Mouse (Mus musculus): ENCODE results near the gene Trnau1ap. TPM values are rescaled to one million over a fixed set of nuclear protein-coding genes. Genes with fewer than 3 reads are reported as not detected.
A peak's percentile ranks its signal among the peaks of the same experiment; 100 is the strongest.

The Trnau1ap gene
- polyA plus RNA-seq, 1 experiment: 24.1 TPM

- Histone ChIP-seq H3K36me3 (ENCODE audit: control insufficient read depth, insufficient read depth, low read length) (peaks cover 22% of the 10 kb centered on the region), H3K4me1 (ENCODE audit: control insufficient read depth, insufficient read depth, insufficient read length, low read length) (peaks cover 6% of the 10 kb centered on the region; the same call in 1 of the 2 replicates), H3K27ac (ENCODE audit: insufficient read depth, low read depth, low read length) (peak overlapping the region; percentile 63), H3K4me3 (ENCODE audit: low read depth, low read length) (peak overlapping the region; percentile 78), H3K27me3 (ENCODE audit: control insufficient read depth, insufficient read depth, low read length) (no peaks in the 10 kb centered on the region)
- 65% methylated on average over 14 of the region's 14 CpGs for WGBS
- TF ChIP-seq POLR2A (IDR thresholded peaks at IDR 0.05; ENCODE audit: low read depth, low read length): no peak
- no peak for TF ChIP-seq CTCF (IDR thresholded peaks at IDR 0.05; ENCODE audit: extremely low read depth, insufficient read length, insufficient replicate concordance, low read depth, low read length)
These were observed 851 bp downstream of the Trnau1ap start for GRCm38 (mm10) chr4:132328391-132328982.

GRCm38 (mm10) chr4:132326481-132326880 is 2.9 kb downstream of the Trnau1ap start:
- TF ChIP-seq CTCF (IDR thresholded peaks at IDR 0.05; ENCODE audit: extremely low read depth, insufficient read length, insufficient replicate concordance, low read depth, low read length) (no peak), POLR2A (IDR thresholded peaks at IDR 0.05; ENCODE audit: low read depth, low read length) (no peak)
- no peak overlapping the region for H3K4me3 ChIP-seq (ENCODE audit: low read depth, low read length)
- peaks cover 3% of the 10 kb centered on the region; the same call in 1 of the 2 replicates for H3K4me1 ChIP-seq (ENCODE audit: control insufficient read depth, insufficient read depth, insufficient read length, low read length)
- no peaks in the 10 kb centered on the region for H3K27me3 ChIP-seq (ENCODE audit: control insufficient read depth, insufficient read depth, low read length)
- no peak overlapping the region for H3K27ac ChIP-seq (ENCODE audit: insufficient read depth, low read depth, low read length)
- WGBS: 71% methylated on average over 5 of the region's 5 CpGs
- peaks cover 26% of the 10 kb centered on the region for H3K36me3 ChIP-seq (ENCODE audit: control insufficient read depth, insufficient read depth, low read length)

DNA sequence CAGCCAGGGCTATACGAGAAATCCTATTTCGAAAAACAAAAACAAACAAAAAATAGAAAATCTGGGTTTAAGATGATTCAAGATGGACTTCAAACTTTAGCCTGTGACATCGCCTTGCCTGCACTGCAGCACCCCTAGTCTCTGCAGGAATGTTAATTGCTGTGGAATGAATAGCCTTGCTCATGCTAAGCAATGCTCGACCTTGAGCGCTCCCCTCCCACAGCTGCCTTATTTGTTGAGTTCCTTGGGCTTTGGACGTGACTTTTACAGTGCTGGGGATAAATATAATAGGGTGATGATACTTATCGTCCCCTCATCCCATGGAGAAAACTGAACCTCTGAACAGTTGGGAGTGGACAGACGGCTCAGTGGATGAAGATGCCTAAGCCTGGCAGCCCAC is 13.6 kb downstream of the Trnau1ap start:
- no peak for TF ChIP-seq POLR2A (IDR thresholded peaks at IDR 0.05; ENCODE audit: low read depth, low read length)
- no peak for TF ChIP-seq CTCF (IDR thresholded peaks at IDR 0.05; ENCODE audit: extremely low read depth, insufficient read length, insufficient replicate concordance, low read depth, low read length)
- H3K27ac ChIP-seq (ENCODE audit: insufficient read depth, low read depth, low read length): no peak overlapping the region
- H3K27me3 ChIP-seq (ENCODE audit: control insufficient read depth, insufficient read depth, low read length): no peaks in the 10 kb centered on the region
- H3K4me1 ChIP-seq (ENCODE audit: control insufficient read depth, insufficient read depth, insufficient read length, low read length): no peaks in the 10 kb centered on the region
- no peak overlapping the region for H3K4me3 ChIP-seq (ENCODE audit: low read depth, low read length)
- peaks cover 43% of the 10 kb centered on the region for H3K36me3 ChIP-seq (ENCODE audit: control insufficient read depth, insufficient read depth, low read length)
- WGBS: 80% methylated on average over 8 of the region's 8 CpGs

GRCm38 (mm10) chr4:132312627-132313026 is 16.7 kb downstream of the Trnau1ap start:
- Histone ChIP-seq H3K4me1 (ENCODE audit: control insufficient read depth, insufficient read depth, insufficient read length, low read length) (peaks cover 4% of the 10 kb centered on the region; the same call in 1 of the 2 replicates), H3K4me3 (ENCODE audit: low read depth, low read length) (no peak overlapping the region), H3K36me3 (ENCODE audit: control insufficient read depth, insufficient read depth, low read length) (peaks cover 30% of the 10 kb centered on the region), H3K27ac (ENCODE audit: insufficient read depth, low read depth, low read length) (no peak overlapping the region), H3K27me3 (ENCODE audit: control insufficient read depth, insufficient read depth, low read length) (no peaks in the 10 kb centered on the region)
- TF ChIP-seq CTCF (IDR thresholded peaks at IDR 0.05; ENCODE audit: extremely low read depth, insufficient read length, insufficient replicate concordance, low read depth, low read length) (no peak), POLR2A (IDR thresholded peaks at IDR 0.05; ENCODE audit: low read depth, low read length) (no peak)
- WGBS: 82% methylated on average over 5 of the region's 5 CpGs

GRCm38 (mm10) chr4:132311801-132312200 is 17.5 kb downstream of the Trnau1ap start:
- Histone ChIP-seq H3K4me1 (ENCODE audit: control insufficient read depth, insufficient read depth, insufficient read length, low read length) (peaks cover 4% of the 10 kb centered on the region; the same call in 1 of the 2 replicates), H3K36me3 (ENCODE audit: control insufficient read depth, insufficient read depth, low read length) (peaks cover 30% of the 10 kb centered on the region), H3K27me3 (ENCODE audit: control insufficient read depth, insufficient read depth, low read length) (no peaks in the 10 kb centered on the region), H3K27ac (ENCODE audit: insufficient read depth, low read depth, low read length) (no peak overlapping the region), H3K4me3 (ENCODE audit: low read depth, low read length) (no peak overlapping the region)
- WGBS: 71% methylated on average over 3 of the region's 3 CpGs
- TF ChIP-seq POLR2A (IDR thresholded peaks at IDR 0.05; ENCODE audit: low read depth, low read length): no peak
- no peak for TF ChIP-seq CTCF (IDR thresholded peaks at IDR 0.05; ENCODE audit: extremely low read depth, insufficient read length, insufficient replicate concordance, low read depth, low read length)

GRCm38 (mm10) chr4:132311209-132311608 is 18.1 kb downstream of the Trnau1ap start:
- no peak overlapping the region for H3K4me3 ChIP-seq (ENCODE audit: low read depth, low read length)

GRCm38 (mm10) chr4:132309849-132310472 is 19.4 kb downstream of the Trnau1ap start:
- Histone ChIP-seq H3K27ac (ENCODE audit: insufficient read depth, low read depth, low read length) (no peak overlapping the region), H3K4me1 (ENCODE audit: control insufficient read depth, insufficient read depth, insufficient read length, low read length) (peaks cover 4% of the 10 kb centered on the region; the same call in 1 of the 2 replicates), H3K4me3 (ENCODE audit: low read depth, low read length) (peak overlapping the region; percentile 31), H3K36me3 (ENCODE audit: control insufficient read depth, insufficient read depth, low read length) (peaks cover 26% of the 10 kb centered on the region), H3K27me3 (ENCODE audit: control insufficient read depth, insufficient read depth, low read length) (no peaks in the 10 kb centered on the region)
- WGBS: 19% methylated on average over 10 of the region's 10 CpGs
- TF ChIP-seq POLR2A (IDR thresholded peaks at IDR 0.05; ENCODE audit: low read depth, low read length): no peak
- peak; percentile 47; the same call in 1 of the 2 replicates for TF ChIP-seq CTCF (IDR thresholded peaks at IDR 0.05; ENCODE audit: extremely low read depth, insufficient read length, insufficient replicate concordance, low read depth, low read length)

More at GRCm38 (mm10) chr4:132311209-132311608, 18.1 kb downstream of the Trnau1ap start:
- TF ChIP-seq CTCF (IDR thresholded peaks at IDR 0.05; ENCODE audit: extremely low read depth, insufficient read length, insufficient replicate concordance, low read depth, low read length) (no peak), POLR2A (IDR thresholded peaks at IDR 0.05; ENCODE audit: low read depth, low read length) (no peak)
- Histone ChIP-seq H3K4me1 (ENCODE audit: control insufficient read depth, insufficient read depth, insufficient read length, low read length) (peaks cover 4% of the 10 kb centered on the region; the same call in 1 of the 2 replicates), H3K27ac (ENCODE audit: insufficient read depth, low read depth, low read length) (no peak overlapping the region), H3K36me3 (ENCODE audit: control insufficient read depth, insufficient read depth, low read length) (peaks cover 27% of the 10 kb centered on the region), H3K27me3 (ENCODE audit: control insufficient read depth, insufficient read depth, low read length) (no peaks in the 10 kb centered on the region)
- 81% methylated on average over 1 of the region's 1 CpGs for WGBS

Measured in small intestine, adult 2 months (tissue).